Comparison of ENCODE assay signal across 8 mouse cellular contexts in genomic region chr13:23411311-23412210, GRCm38 (mm10). TPM values are rescaled to one million over a fixed set of nuclear protein-coding genes. Genes with fewer than 3 reads are reported as not detected.
DNase-seq lines count a peak whose midpoint lies in the region; ATAC-seq lines count a peak whose summit lies in the region.

No protein-coding gene starts in this region.

- H3K4me1 ChIP-seq in limb, embryonic 15.5 days: peaks cover 11% of the 10 kb centered on the region; the same call in 1 of the 2 replicates

- WGBS in limb, embryonic 15.5 days: 8% methylated on average over 29 of the region's 29 CpGs

- ATAC-seq in cerebellum, adult (ENCODE audit: insufficient number of reproducible peaks, low FRiP score, low TSS enrichment): 0 out of 2 replicates have a peak, but pooled peaks have one; percentile 37
- no peak for ATAC-seq in limb, embryonic 15.5 days (ENCODE audit: insufficient number of reproducible peaks, low FRiP score, low TSS enrichment, low read depth)

- DNase-seq in cerebellum, postnatal 4 days (ENCODE audit: low spot score in 2 of 2): no peak
- DNase-seq in thymus, postnatal 4 days: peak; percentile 61
- DNase-seq in thymus, adult 18-20 months: no peak
- peak; percentile 82 for DNase-seq in forelimb bud, embryonic 11.5 days (ENCODE audit: low read depth, low spot score)
- DNase-seq in retina, embryonic 14.5 days (ENCODE audit: low spot score): peak; percentile 70
- no peak for DNase-seq in spleen, postnatal 36 days (ENCODE audit: low spot score in 2 of 2)

- H3K4me2 ChIP-seq in limb, embryonic 15.5 days: peak overlapping the region; percentile 48

- no peaks in the 10 kb centered on the region for H3K36me3 ChIP-seq in limb, embryonic 15.5 days

- peaks cover 20% of the 10 kb centered on the region for H3K27me3 ChIP-seq in limb, embryonic 15.5 days

- H3K9me3 ChIP-seq in limb, embryonic 15.5 days: no peaks in the 10 kb centered on the region

- no peak overlapping the region for H3K27ac ChIP-seq in limb, embryonic 15.5 days

- peak overlapping the region; percentile 32 for H3K4me3 ChIP-seq in limb, embryonic 15.5 days

- H3K9ac ChIP-seq in limb, embryonic 15.5 days: 0 out of 2 replicates have a peak overlapping the region, but pooled peaks have one; percentile 2

RNA-seq across cellular contexts. Expression of gene Abt1, which starts 12.1 kb away (rescaled TPM):
- polyA plus RNA-seq in limb, embryonic 15.5 days (2015; fragmentation: Nextera tagmentation; extraction: Ambion mirVana): 11.9 and 13.9 TPM in 2 replicates

RNA-seq across cellular contexts. Expression of gene Zfp322a, which starts 42.6 kb away (rescaled TPM):
- 42.4 and 44.2 TPM in 2 replicates for polyA plus RNA-seq in limb, embryonic 15.5 days (2015; fragmentation: Nextera tagmentation; extraction: Ambion mirVana)

RNA-seq across cellular contexts. Expression of gene Btn1a1, which starts 54.1 kb away (rescaled TPM):
- polyA plus RNA-seq in limb, embryonic 15.5 days (2015; fragmentation: Nextera tagmentation; extraction: Ambion mirVana): 0.18 and 0.22 TPM in 2 replicates

Comparison
In these comparisons a context has a peak if more than half of its experiments do, and no peak if none do; other contexts are left out.
1. DNase-seq: peak in thymus, postnatal 4 days (single experiment), forelimb bud, embryonic 11.5 days (single experiment) and retina, embryonic 14.5 days (single experiment); none in cerebellum, postnatal 4 days (0 of 2), thymus, adult 18-20 months (0 of 2) and spleen, postnatal 36 days (0 of 2).